Mouse (Mus musculus) liver, embryonic 14.5 days (tissue): ENCODE data around the gene Pik3ca.

ENCODE experiments used
- CTCF ChIP-seq: IDR thresholded peaks from 2 replicates; pipeline ENCODE4 v1.5.1; 2016; ENCODE audit warnings: antibody characterized with exemption, low read depth, control low read depth
- EP300 ChIP-seq: IDR thresholded peaks from 2 replicates; pipeline ENCODE4 v1.6.1; 2016; ENCODE audit warnings: antibody characterized with exemption, low read depth

DNA sequence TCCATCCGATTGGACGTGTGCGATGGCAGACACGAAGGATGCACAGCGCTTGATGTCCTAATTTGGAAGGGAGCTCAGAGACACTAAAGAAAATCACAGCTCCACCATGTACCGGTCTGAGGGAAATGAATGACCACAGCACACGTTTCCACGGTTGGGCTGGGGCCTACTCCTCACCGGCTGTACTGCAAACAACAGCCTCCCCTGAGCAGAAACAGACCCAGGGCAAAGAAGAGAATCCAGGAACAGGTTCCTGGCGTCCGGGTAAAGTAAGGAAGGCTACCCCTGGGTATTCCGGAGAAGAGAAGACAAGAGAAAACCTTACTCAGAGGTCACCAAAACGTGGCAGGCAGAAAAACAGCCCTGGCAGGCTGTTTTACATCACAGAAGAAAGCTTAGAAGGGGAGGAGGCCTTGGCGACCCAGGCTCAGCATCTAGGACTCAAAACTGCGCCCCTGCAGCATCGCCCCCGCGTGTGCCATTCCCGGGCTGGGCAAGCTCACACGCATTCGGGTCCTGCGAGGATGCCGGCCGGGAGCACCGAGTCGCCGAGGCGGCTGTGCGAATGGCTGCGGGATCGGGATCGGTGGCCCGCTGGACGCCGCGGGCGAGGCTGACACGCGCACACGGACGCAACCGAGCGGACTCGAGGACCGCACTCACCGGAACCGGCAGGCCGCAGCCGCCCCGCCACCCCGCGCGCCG is 32.5 kb upstream of the Pik3ca start:
- TF ChIP-seq CTCF (no peak), EP300 (no peak)
